Mouse (Mus musculus) CH12.LX (cell line): Measurements from ENCODE around the gene Ube2o. TPM values are rescaled to one million over a fixed set of nuclear protein-coding genes. Genes with fewer than 3 reads are reported as not detected.

Experiments
- DNase-seq: peaks from one replicate; pipeline ENCODE4 v3.0.0-alpha.2; 2013; ENCODE audit errors: extremely low read depth
- H3K27ac ChIP-seq: 2 replicates; pipeline ENCODE4 v1.5.1; 2012; ENCODE audit warnings: low read depth, mild to moderate bottlenecking, control low read depth, moderate library complexity; ENCODE audit not compliant: insufficient read depth
- H3K27me3 ChIP-seq: replicated peaks from 2 replicates; pipeline ENCODE3; 2012; ENCODE audit warnings: inconsistent platforms
- H3K36me3 ChIP-seq, 2 experiments: replicated peaks in 1 of 2; 2 replicates each; pipeline versions ENCODE3 to v1.6.1; 2012; ENCODE audit warnings: inconsistent platforms in 1 of 2, low read length in 1 of 2, mild to moderate bottlenecking in 1 of 2, mixed read lengths in 1 of 2, moderate library complexity in 1 of 2; ENCODE audit not compliant: control insufficient read depth in 1 of 2, insufficient read depth in 1 of 2
- H3K4me1 ChIP-seq, 2 experiments: 2 replicates each; pipeline ENCODE4 v1.6.1; 2012; ENCODE audit warnings: inconsistent platforms in 1 of 2, moderate library complexity in 1 of 2; ENCODE audit not compliant: insufficient read depth in 2 of 2, control insufficient read depth in 1 of 2
- H3K4me2 ChIP-seq: 2 replicates; pipeline ENCODE4 v1.6.1; 2012; ENCODE audit warnings: low read depth, mild to moderate bottlenecking, control low read depth; ENCODE audit not compliant: poor library complexity, insufficient read depth, severe bottlenecking
- H3K4me3 ChIP-seq, 3 experiments: fragments of 150-350 bp in 1 of 3; sonication (generic) in 1 of 3; replicated peaks in 1 of 3; 2 replicates each; pipeline versions ENCODE3 to v1.5.1; 2011 to 2012; ENCODE audit warnings: low read depth in 2 of 3, low read length in 2 of 3, mild to moderate bottlenecking in 2 of 3, moderate library complexity in 2 of 3, control low read depth in 1 of 3, improper control_type of control experiment in 1 of 3, inconsistent platforms in 1 of 3, mixed read lengths in 1 of 3; ENCODE audit not compliant: poor library complexity in 1 of 3
- H3K79me2 ChIP-seq: replicated peaks from 2 replicates; pipeline ENCODE4 v1.6.1; 2012; ENCODE audit warnings: mild to moderate bottlenecking, moderate library complexity; ENCODE audit not compliant: control insufficient read depth, poor library complexity, insufficient read depth, severe bottlenecking; ENCODE audit errors: extremely low read depth
- H3K9ac ChIP-seq: 2 replicates; pipeline ENCODE4 v1.6.1; 2012; ENCODE audit warnings: low read depth, mild to moderate bottlenecking, control low read depth, moderate library complexity; ENCODE audit not compliant: insufficient read depth
- H3K9me3 ChIP-seq: replicated peaks from 2 replicates; pipeline ENCODE3; 2012; ENCODE audit warnings: low read length, inconsistent platforms, mixed read lengths
- BHLHE40 ChIP-seq: IDR thresholded peaks from 2 replicates; pipeline ENCODE4 v1.6.1; 2011; ENCODE audit warnings: mild to moderate bottlenecking, low read depth, low read length, improper control_type of control experiment
- CHD1 ChIP-seq: IDR thresholded peaks from 2 replicates; pipeline ENCODE4 v1.6.1; 2012; ENCODE audit warnings: low read depth, low read length, improper control_type of control experiment, inconsistent platforms
- CTCF ChIP-seq, 2 experiments: IDR thresholded peaks in 1 of 2; conservative IDR thresholded peaks in 1 of 2; 2 replicates each; pipeline ENCODE4 v1.5.1; 2011 to 2012; ENCODE audit warnings: low read depth in 2 of 2, low read length in 2 of 2, improper control_type of control experiment in 1 of 2, inconsistent platforms in 1 of 2, mild to moderate bottlenecking in 1 of 2, moderate library complexity in 1 of 2
- ETS1 ChIP-seq: conservative IDR thresholded peaks from 2 replicates; pipeline ENCODE4 v1.6.1; 2012; ENCODE audit warnings: low read depth, mild to moderate bottlenecking, inconsistent platforms, low read length, improper control_type of control experiment, moderate library complexity
- JUN ChIP-seq: IDR thresholded peaks from 2 replicates; pipeline ENCODE4 v1.6.1; 2011; ENCODE audit warnings: low read depth, mild to moderate bottlenecking, low read length, improper control_type of control experiment, moderate library complexity; ENCODE audit not compliant: insufficient read depth
- MAFK ChIP-seq: IDR thresholded peaks from 2 replicates; pipeline ENCODE4 v1.6.1; 2011; ENCODE audit warnings: low read length, improper control_type of control experiment; ENCODE audit not compliant: insufficient replicate concordance
- MEF2A ChIP-seq: IDR thresholded peaks from 2 replicates; pipeline ENCODE4 v1.6.1; 2014; ENCODE audit warnings: low read depth, mild to moderate bottlenecking, inconsistent platforms, low read length, improper control_type of control experiment, borderline replicate concordance
- MYC ChIP-seq: IDR thresholded peaks from 2 replicates; pipeline ENCODE4 v1.6.1; 2011; ENCODE audit warnings: low read depth, mild to moderate bottlenecking, improper control_type of control experiment, low read length
- NRF1 ChIP-seq: IDR thresholded peaks from 2 replicates; pipeline ENCODE4 v1.6.1; 2014; ENCODE audit warnings: low read depth, mild to moderate bottlenecking, inconsistent platforms, low read length, improper control_type of control experiment, moderate library complexity
- PAX5 ChIP-seq: IDR thresholded peaks from 2 replicates; pipeline ENCODE4 v1.6.1; 2012; ENCODE audit warnings: low read length, inconsistent platforms, mixed read lengths
- SIN3A ChIP-seq: IDR thresholded peaks from 2 replicates; pipeline ENCODE4 v1.6.1; 2012; ENCODE audit warnings: low read length, improper control_type of control experiment, inconsistent platforms
- USF2 ChIP-seq: conservative IDR thresholded peaks from 2 replicates; pipeline ENCODE4 v1.6.1; 2011; ENCODE audit warnings: low read depth, low read length, improper control_type of control experiment
- ZMIZ1 ChIP-seq: IDR thresholded peaks from 2 replicates; pipeline ENCODE4 v1.6.1; 2012; ENCODE audit warnings: low read depth, mild to moderate bottlenecking, inconsistent platforms, low read length, improper control_type of control experiment
- dilution Hi-C: fragments of 300-500 bp; cut with MboI; formaldehyde crosslinking; loops from 2 replicates; pipeline ENCODE4 v1.14.3; 2020; ENCODE audit warnings: low sequenced_read_pairs; ENCODE audit not compliant: extremely low pct_unique_long_range_greater_than_20kb, extremely low pct_ligation_motif_present
- in situ Hi-C: fragments of 300-500 bp; cut with MboI; formaldehyde crosslinking; loops from 3 replicates; pipeline ENCODE4 v1.14.3; 2019; ENCODE audit warnings: low sequenced_read_pairs, low pct_ligation_motif_present, low pct_unique_long_range_greater_than_20kb, mixed read lengths
- polyA plus RNA-seq: library from polyadenylated mRNA; unstranded; fragments of >175 nt; gene quantifications from 2 replicates; pipeline ENCODE4 v1.2.1, GENCODE M21; 2012; ENCODE audit warnings: low read depth; ENCODE audit not compliant: insufficient read length
- total RNA-seq, 2 experiments: library from RNA; depleted of rRNA; stranded (reverse); fragments of 300-350 nt in 1 of 2; fragments of >200 nt in 1 of 2; gene quantifications; 2 replicates each; pipeline ENCODE4 v1.2.3; 2012 to 2014

The Ube2o gene
- total and polyA plus RNA-seq, 3 experiments, result 12.7 to 61.7 (median 42.8) TPM

DNA sequence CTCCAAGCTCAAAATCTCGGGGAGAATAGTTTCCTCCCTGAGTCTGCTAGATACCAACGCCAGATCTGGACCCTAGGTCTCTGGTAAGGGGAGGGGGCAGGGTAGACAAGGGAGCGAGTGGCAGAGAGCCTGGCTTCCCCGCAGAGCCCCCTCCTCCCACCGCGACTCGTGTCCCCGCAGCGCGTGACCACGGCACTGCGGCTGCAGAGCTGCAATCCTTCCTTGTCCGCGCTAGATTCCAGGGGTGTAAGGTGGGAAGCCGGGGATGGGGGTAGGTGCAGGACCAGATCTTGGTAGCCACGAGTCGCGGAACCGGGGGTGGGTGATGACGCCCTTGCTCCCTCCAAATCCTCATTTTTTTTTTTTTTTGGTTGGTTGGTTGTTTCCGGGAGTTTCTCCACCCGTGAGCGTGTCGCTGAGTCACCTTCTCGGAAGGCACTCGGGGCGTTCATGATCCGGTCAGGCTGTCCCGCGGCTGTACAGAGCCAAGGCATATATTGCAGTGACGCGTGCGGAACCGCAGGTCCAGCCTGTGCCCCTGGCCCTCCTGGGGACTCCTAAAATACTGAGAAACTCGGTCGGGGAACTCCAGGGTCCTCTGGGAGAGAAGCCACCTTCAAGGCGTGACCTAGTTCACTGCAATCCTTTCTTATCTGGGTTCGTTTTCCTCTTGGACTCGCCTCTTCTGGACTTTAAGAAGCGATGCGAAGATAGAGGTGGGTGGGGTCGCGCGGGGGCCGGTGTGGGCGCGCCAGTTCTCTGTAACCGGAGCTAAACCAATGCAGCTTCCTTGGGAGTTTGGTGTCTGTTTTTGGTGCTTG is 49.7 kb downstream of the Ube2o start (continued):
- TF ChIP-seq SIN3A, result no peak
- TF ChIP-seq MEF2A, result peak; percentile 28; the same call in 1 of the 2 replicates
- peak; percentile 78 for TF ChIP-seq BHLHE40
- TF ChIP-seq PAX5, result no peak
- TF ChIP-seq USF2, result no peak
- no peak for TF ChIP-seq MYC
- TF ChIP-seq CTCF (conservative IDR thresholded peaks at IDR 0.05 in 1 of 2, IDR thresholded peaks at IDR 0.05 in 1 of 2; ENCODE audit: low read depth in 2 of 2, low read length in 2 of 2), result no peak
- TF ChIP-seq NRF1, result no peak
- TF ChIP-seq ETS1, result peak; percentile 69; the same call in 1 of the 2 replicates
- TF ChIP-seq ZMIZ1, result no peak

DNA sequence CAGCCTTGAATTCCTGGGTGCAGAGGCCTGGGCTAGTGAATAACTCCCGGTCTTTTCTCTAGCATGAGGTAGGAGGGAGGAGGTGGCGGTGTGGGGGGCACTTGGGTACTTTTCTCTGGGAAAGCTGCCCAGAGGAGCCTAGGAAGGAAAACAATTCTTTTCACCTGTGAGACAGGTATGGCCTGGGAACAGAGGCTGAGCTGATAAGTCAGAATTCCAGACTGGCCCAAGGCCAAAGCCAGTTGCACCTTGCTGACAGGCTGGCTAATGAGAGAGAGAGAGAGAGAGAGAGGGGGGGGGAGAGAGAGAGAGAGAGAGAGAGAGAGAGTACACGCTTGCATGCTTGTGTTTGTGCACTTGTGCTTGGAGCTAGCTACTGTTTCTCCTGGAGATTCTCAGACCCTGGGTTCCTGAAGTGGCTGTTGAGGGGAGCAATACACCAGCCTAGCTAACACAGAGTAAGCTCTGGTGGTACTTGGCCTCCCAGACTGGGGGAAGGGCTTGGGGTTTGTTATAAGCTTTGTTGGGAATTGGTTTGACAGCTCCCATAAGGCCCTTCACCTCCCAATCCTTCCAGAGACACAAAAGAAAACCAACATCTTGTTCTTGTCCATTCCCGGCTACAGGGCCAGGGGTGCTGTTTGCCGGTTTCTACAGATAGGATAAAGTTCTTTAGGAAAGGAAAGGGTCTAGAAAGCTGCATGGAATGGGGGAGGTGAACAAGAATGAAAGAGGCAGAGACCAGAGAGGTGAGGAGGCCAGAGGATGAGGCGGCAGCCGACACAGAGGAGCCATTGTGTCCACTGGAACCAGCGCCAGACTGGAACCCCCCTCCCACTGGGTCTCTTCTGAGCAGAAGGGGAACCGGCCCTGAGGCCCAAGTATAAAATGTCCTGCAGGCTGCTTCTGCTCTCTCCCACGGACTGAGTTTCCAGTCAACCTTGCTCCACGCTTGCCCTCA is 50.8 kb downstream of the Ube2o start, which contains the start of gene Sphk1:
TSS of gene Sphk1 (plus strand) at position 739 of the 961 bp plus-strand sequence.
- no peak for DNase-seq
- Histone ChIP-seq H3K9me3 (no peaks in the 10 kb centered on the region), H3K4me1 (peaks cover 5 to 32% of the 10 kb centered on the region in 2 experiments), H3K79me2 (no peaks in the 10 kb centered on the region), H3K4me3 (no peak within 1 kb of the TSS), H3K27ac (no peak within 1 kb of the TSS), H3K27me3 (peaks cover 69% of the 10 kb centered on the region)
- in situ Hi-C loops, result loop anchor here (5.0 to 10.0 kb wide), 2 partner anchors 33 to 206 kb away; no protein-coding TSS in a partner anchor
- no peak for TF ChIP-seq CHD1
- no peak for TF ChIP-seq MAFK
- TF ChIP-seq CTCF (conservative IDR thresholded peaks at IDR 0.05 in 1 of 2, IDR thresholded peaks at IDR 0.05 in 1 of 2; ENCODE audit: low read depth in 2 of 2, low read length in 2 of 2), result no peak
- TF ChIP-seq, all 38 proteins: peak for 0
- Histone ChIP-seq H3K36me3 (no peaks in the 10 kb centered on the region), H3K9ac (no peak within 1 kb of the TSS), H3K4me2 (peak within 1 kb of the TSS; percentile 89)
- dilution Hi-C loops, result no loop called here

GRCm38 (mm10) chr11:116528636-116529320 is 52.5 kb downstream of the Ube2o start:
- H3K27me3 ChIP-seq, result peaks cover 64% of the 10 kb centered on the region
- TF ChIP-seq JUN, result no peak
- TF ChIP-seq, all 38 proteins: peak for 0
- dilution Hi-C loops (no loop called here), in situ Hi-C loops (no loop called here)
- Histone ChIP-seq H3K9me3 (no peaks in the 10 kb centered on the region), H3K36me3 (no peaks in the 10 kb centered on the region), H3K79me2 (no peaks in the 10 kb centered on the region), H3K27ac (no peak overlapping the region), H3K9ac (no peak overlapping the region), H3K4me1 (peaks cover 5 to 40% of the 10 kb centered on the region in 2 experiments), H3K4me2 (no peak overlapping the region), H3K4me3 (no peak overlapping the region)
- DNase-seq, result no peak
